Mouse (Mus musculus): ENCODE results near the gene Itfg2. TPM values are rescaled to one million over a fixed set of nuclear protein-coding genes. Genes with fewer than 3 reads are reported as not detected.

The Itfg2 gene
- polyA plus RNA-seq, 1 experiment from 2014 or later = 39.0 TPM

GRCm38 (mm10) chr6:128364721-128365120, 60.0 kb downstream of the Itfg2 start:
- Histone ChIP-seq H3K4me3 (peak overlapping the region; percentile 32), H3K36me3 (peaks cover 54% of the 10 kb centered on the region)

GRCm38 (mm10) chr6:128363007-128363825, 61.5 kb downstream of the Itfg2 start:
- no peak for DNase-seq (ENCODE audit: low spot score)
- WGBS = 1% methylated on average over 46 of the region's 46 CpGs
- no peaks in the 10 kb centered on the region for H3K9me3 ChIP-seq
- H3K27ac ChIP-seq = peak overlapping the region; percentile 99
- peaks cover 55% of the 10 kb centered on the region for H3K4me1 ChIP-seq (replicated peaks)
- H3K36me3 ChIP-seq = peaks cover 47% of the 10 kb centered on the region
- H3K27me3 ChIP-seq (ENCODE audit: insufficient read depth, poor library complexity, severe bottlenecking) = no peaks in the 10 kb centered on the region
- H3K4me3 ChIP-seq = peak overlapping the region; percentile 87

More at GRCm38 (mm10) chr6:128364721-128365120, 60.0 kb downstream of the Itfg2 start:
- Histone ChIP-seq H3K4me1 (replicated peaks) (peaks cover 50% of the 10 kb centered on the region), H3K27me3 (ENCODE audit: insufficient read depth, poor library complexity, severe bottlenecking) (no peaks in the 10 kb centered on the region), H3K27ac (no peak overlapping the region), H3K9me3 (no peaks in the 10 kb centered on the region)
- DNase-seq (ENCODE audit: low spot score) = no peak
- 76% methylated on average over 6 of the region's 6 CpGs for WGBS

- peak within 1 kb of the TSS; percentile 87 for H3K4me3 ChIP-seq
- under 1% methylated on average over 76 of the region's 76 CpGs for WGBS
- H3K27ac ChIP-seq = peak within 1 kb of the TSS; percentile 99
- H3K9me3 ChIP-seq = no peaks in the 10 kb centered on the region
- no peaks in the 10 kb centered on the region for H3K27me3 ChIP-seq (ENCODE audit: insufficient read depth, poor library complexity, severe bottlenecking)
- peaks cover 55% of the 10 kb centered on the region for H3K4me1 ChIP-seq (replicated peaks)
- peaks cover 47% of the 10 kb centered on the region for H3K36me3 ChIP-seq
- DNase-seq (ENCODE audit: low spot score) = peak; percentile 89
Observed at GRCm38 (mm10) chr6:128362381-128363006, 62.2 kb downstream of the Itfg2 start, which contains the start of the genes Rhno1 and Foxm1. Gene Rhno1, minus strand, starts transcription at chr6:128362911. Gene Foxm1, plus strand, starts transcription at chr6:128362967.

- DNase-seq (ENCODE audit: low spot score) = no peak
- Histone ChIP-seq H3K36me3 (peaks cover 47% of the 10 kb centered on the region), H3K9me3 (no peaks in the 10 kb centered on the region), H3K4me1 (replicated peaks) (peaks cover 55% of the 10 kb centered on the region), H3K4me3 (peak overlapping the region; percentile 87), H3K27me3 (ENCODE audit: insufficient read depth, poor library complexity, severe bottlenecking) (no peaks in the 10 kb centered on the region), H3K27ac (peak overlapping the region; percentile 99)
- WGBS = 22% methylated on average over 9 of the region's 9 CpGs
Observed at GRCm38 (mm10) chr6:128361901-128362300, 62.8 kb downstream of the Itfg2 start.

Other genes starting within 250 kb of the Itfg2 start
- gene Tead4, start 124.1 kb downstream of the Itfg2 start, polyA plus RNA-seq (2016; fragmentation: Nextera tagmentation; extraction: Ambion mirVana) = 2.5 and 2.9 TPM in 2 replicates
- gene Tulp3, start 69.1 kb downstream of the Itfg2 start, polyA plus RNA-seq (2016; fragmentation: Nextera tagmentation; extraction: Ambion mirVana) = 19.1 and 21.4 TPM in 2 replicates
- gene Rhno1, start 62.0 kb downstream of the Itfg2 start, polyA plus RNA-seq (2016; fragmentation: Nextera tagmentation; extraction: Ambion mirVana) = 177 and 192 TPM in 2 replicates
- gene Foxm1, start 62.0 kb downstream of the Itfg2 start, polyA plus RNA-seq (2016; fragmentation: Nextera tagmentation; extraction: Ambion mirVana) = 61.2 and 67.0 TPM in 2 replicates
- gene Tex52, start 49.5 kb downstream of the Itfg2 start, polyA plus RNA-seq (2016; fragmentation: Nextera tagmentation; extraction: Ambion mirVana) = 0.62 and 0.86 TPM in 2 replicates
- not detected in 2 replicates for gene Gm44596, start 49.4 kb downstream of the Itfg2 start, polyA plus RNA-seq (2016; fragmentation: Nextera tagmentation; extraction: Ambion mirVana)
- 2.5 and 3.3 TPM in 2 replicates for gene Nrip2, start 25.6 kb downstream of the Itfg2 start, polyA plus RNA-seq (2016; fragmentation: Nextera tagmentation; extraction: Ambion mirVana)
- gene Fkbp4, start 13.7 kb upstream of the Itfg2 start, polyA plus RNA-seq (2016; fragmentation: Nextera tagmentation; extraction: Ambion mirVana) = 548 and 688 TPM in 2 replicates
- gene Pzp, start 101.8 kb upstream of the Itfg2 start, polyA plus RNA-seq (2016; fragmentation: Nextera tagmentation; extraction: Ambion mirVana) = not detected in 2 replicates
- gene A2ml1, start 156.7 kb upstream of the Itfg2 start, polyA plus RNA-seq (2016; fragmentation: Nextera tagmentation; extraction: Ambion mirVana) = 0.04 TPM in 1 of 2 replicates, not detected in the other
- gene Klrb1a, start 198.6 kb upstream of the Itfg2 start, polyA plus RNA-seq (2016; fragmentation: Nextera tagmentation; extraction: Ambion mirVana) = not detected in 2 replicates
- gene Clec2h, start 237.5 kb upstream of the Itfg2 start, polyA plus RNA-seq (2016; fragmentation: Nextera tagmentation; extraction: Ambion mirVana) = not detected in 2 replicates